Mouse (Mus musculus): ENCODE measurements around the gene Fam213a.

- TF ChIP-seq USF1 (IDR thresholded peaks at IDR 0.05; ENCODE audit: low read depth) (no peak), CTCF (IDR thresholded peaks at IDR 0.05; ENCODE audit: control insufficient read depth, insufficient read depth, insufficient read length) (no peak), CEBPB (IDR thresholded peaks at IDR 0.05; ENCODE audit: low read depth) (no peak), MAX (IDR thresholded peaks at IDR 0.05) (no peak)
These were observed 28.0 kb downstream of the Fam213a start for GRCm38 (mm10) chr14:40985635-40986034.
